Mouse (Mus musculus) ES-Bruce4 (cell line): ENCODE measurements at regions not wholly inside any gene's neighbourhood (a gene's known extent, or its start where the extent isn't known, plus 50 kb on each side); places are given as distances from the start of the nearest gene placed in this dataset.

Experiments
- CTCF ChIP-seq: IDR thresholded peaks from one replicate; pipeline ENCODE4 v1.8.1; 2011; ENCODE audit warnings: low read depth, low read length
- EP300 ChIP-seq: IDR thresholded peaks from 2 replicates; pipeline ENCODE4 v1.6.1; 2011; ENCODE audit warnings: low read depth, low read length; ENCODE audit not compliant: insufficient read depth
- POLR2A ChIP-seq: IDR thresholded peaks from one replicate; pipeline ENCODE4 v1.8.1; 2011; ENCODE audit warnings: low read length; ENCODE audit not compliant: insufficient read depth

DNA sequence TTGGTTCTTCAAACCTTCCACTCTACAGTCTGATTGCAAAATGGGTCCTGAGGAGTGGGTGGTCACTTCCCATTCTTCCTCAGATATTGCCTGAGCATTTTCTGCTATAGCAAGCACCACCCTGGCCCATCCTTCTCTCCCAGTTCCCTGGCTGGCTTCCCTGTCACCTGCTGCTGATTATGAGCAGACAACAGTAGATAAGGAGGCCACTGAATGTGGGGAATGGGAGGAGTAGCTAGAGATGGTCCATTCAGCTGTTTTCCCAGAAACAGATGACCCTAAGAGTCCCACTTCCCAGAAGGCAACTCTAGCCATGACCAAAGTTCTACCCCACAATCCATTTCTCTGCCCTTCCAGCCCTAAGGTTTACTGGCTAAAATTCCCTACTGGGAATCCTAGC, 139.6 kb upstream of the Tgfbr2 start:
- TF ChIP-seq CTCF (no peak), EP300 (no peak), POLR2A (no peak)
